Mouse (Mus musculus): ENCODE measurements around the gene Pidd1.

Gene Pidd1

GRCm38 (mm10) chr7:141443828-141444237 lies at the start of gene Pidd1:
TSS of gene Pidd1 (minus strand) at chr7:141444025.
- no peak for DNase-seq (ENCODE audit: low read depth, low spot score)

- DNase-seq (ENCODE audit: low read depth, low spot score): no peak
Measured at GRCm38 (mm10) chr7:141492738-141493137, 48.9 kb upstream of the Pidd1 start.

- no peak for DNase-seq (ENCODE audit: low read depth, low spot score)
Measured at GRCm38 (mm10) chr7:141491151-141491550, 47.3 kb upstream of the Pidd1 start.

- no peak for DNase-seq (ENCODE audit: low read depth, low spot score)
Measured at GRCm38 (mm10) chr7:141487141-141487540, 43.3 kb upstream of the Pidd1 start.

GRCm38 (mm10) chr7:141486239-141486638 lies 42.4 kb upstream of the Pidd1 start:
- no peak for DNase-seq (ENCODE audit: low read depth, low spot score)

- DNase-seq (ENCODE audit: low read depth, low spot score): no peak
Measured at GRCm38 (mm10) chr7:141485606-141486005, 41.8 kb upstream of the Pidd1 start.

GRCm38 (mm10) chr7:141485186-141485585 lies 41.4 kb upstream of the Pidd1 start:
- no peak for DNase-seq (ENCODE audit: low read depth, low spot score)

DNA sequence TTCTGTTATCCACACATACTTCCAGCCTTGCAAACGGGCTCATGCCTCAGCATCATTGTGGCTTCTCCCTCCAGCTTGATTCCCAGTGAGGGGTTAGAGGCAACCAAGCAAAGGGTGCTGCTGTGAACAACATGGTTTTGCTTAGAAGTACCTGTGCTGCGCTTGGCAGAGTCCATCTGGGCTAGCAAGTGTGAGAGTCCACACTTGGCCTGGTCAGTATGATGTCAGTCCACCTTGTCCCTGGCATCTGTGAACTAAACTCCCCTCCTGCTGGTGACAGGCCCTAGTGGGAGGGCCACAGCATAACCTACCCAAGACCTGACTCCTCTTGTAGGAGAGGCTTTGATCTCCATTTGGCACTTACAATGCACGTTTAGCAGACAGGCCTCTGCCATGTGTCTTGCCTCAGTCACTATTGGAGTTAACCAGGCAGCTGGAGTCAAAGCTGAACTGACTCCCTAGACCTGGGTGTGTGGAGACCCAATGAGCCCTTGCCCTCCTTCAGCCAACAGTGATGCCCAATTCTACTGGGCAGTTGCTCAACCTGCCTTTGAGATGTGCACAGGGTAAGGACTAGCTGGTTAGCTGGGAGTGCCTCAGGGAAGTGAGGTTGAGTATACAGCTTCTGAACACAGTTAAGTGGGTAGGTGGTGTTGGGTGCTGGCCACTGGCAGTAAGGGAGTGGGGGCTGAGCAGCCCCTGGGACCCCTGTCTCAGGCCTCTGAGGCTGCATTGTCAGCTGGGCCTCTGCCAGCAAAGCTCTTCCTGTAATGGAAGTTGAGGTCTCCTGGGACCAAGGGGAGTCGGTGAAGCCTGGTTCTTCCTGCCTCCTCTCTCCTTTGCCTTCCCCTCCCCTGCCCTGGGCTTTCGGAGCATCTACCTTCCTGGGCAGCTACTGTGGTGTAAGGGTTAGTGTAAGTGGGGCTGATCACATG lies 40.6 kb upstream of the Pidd1 start:
- no peak for DNase-seq (ENCODE audit: low read depth, low spot score)

DNA sequence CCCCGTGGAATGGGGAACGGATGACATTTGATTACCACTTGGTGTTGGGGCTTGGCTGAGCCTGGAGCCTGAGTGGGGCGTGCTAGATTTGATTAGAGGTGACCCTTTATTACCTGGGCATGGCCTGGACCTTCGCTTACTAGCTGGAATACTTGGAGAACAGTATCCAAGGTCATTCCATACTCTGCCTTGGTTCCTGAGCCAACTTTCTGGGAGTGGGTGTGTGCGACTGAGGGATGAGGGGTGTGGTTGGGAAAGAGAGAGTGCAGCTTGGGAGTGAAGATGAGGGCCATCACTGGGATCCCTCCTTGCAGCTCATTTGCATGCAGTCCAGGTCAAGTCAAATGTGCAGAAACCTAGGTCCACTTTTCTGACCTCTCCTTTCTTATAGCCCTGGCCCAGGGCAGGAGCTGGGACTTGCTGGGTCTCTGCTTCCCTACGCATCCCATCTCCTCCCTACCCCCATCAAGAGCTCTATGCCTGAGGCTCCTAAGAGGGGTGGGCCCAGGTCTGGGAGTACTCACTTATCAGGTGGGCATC lies 39.4 kb upstream of the Pidd1 start:
- DNase-seq (ENCODE audit: low read depth, low spot score): no peak

GRCm38 (mm10) chr7:141482531-141483024 lies 38.8 kb upstream of the Pidd1 start:
- no peak for DNase-seq (ENCODE audit: low read depth, low spot score)

GRCm38 (mm10) chr7:141481498-141482401 lies 37.9 kb upstream of the Pidd1 start:
- no peak for DNase-seq (ENCODE audit: low read depth, low spot score)

DNA sequence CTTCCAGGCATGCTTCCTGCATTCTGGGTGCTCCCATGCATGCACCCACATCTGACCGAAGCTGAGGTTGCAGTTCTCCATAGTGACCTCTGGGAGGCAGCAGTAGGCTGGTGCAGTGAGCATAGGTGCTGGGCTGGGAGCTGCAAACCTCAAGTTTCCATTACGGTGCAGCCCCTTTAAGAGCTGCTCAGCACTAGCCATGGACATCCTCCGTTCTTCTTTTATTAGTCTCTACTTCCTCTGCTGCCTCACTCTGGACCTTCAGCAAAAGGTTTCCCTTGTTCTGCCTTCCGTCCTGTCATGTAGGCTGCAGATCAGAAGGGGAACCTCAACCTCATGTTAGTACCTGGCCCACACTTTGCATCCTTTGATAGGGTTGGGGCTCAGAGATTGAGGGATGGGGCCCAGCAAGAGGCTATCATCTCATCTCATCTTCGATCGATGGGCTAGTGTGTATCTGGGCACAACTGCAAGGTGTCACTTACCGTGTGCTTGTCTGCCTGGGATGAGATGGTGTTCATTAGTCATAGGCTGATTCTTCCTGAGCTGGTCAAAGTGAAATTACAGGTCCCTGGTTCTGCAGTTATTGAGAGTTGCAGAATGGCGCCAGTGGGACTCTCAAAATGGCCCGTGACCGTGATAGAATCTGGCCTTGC lies 37.1 kb upstream of the Pidd1 start:
- DNase-seq (ENCODE audit: low read depth, low spot score): peak; percentile 75

GRCm38 (mm10) chr7:141478270-141478748 lies 34.5 kb upstream of the Pidd1 start:
- no peak for DNase-seq (ENCODE audit: low read depth, low spot score)

GRCm38 (mm10) chr7:141477578-141478269 lies 33.9 kb upstream of the Pidd1 start:
- no peak for DNase-seq (ENCODE audit: low read depth, low spot score)

DNA sequence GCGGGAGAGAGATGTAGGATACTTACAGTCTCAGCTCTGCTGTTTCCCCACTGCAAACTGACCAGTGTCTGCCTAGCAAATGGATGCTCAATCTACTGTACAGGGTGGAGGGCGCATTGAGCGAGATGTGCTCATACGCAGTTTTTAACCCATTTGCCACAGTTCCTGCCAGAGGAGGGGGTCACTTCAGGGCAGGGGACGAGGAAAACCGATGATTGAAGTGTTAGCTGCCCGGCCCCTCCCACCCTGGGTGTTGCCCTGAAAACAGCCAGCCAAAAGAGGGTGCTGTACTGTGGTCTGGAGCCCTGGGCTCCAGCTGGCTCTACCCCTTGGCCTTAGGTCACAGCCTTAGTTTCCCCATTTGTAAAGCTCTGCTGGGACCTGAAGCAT lies 33.2 kb upstream of the Pidd1 start:
- no peak for DNase-seq (ENCODE audit: low read depth, low spot score)

DNA sequence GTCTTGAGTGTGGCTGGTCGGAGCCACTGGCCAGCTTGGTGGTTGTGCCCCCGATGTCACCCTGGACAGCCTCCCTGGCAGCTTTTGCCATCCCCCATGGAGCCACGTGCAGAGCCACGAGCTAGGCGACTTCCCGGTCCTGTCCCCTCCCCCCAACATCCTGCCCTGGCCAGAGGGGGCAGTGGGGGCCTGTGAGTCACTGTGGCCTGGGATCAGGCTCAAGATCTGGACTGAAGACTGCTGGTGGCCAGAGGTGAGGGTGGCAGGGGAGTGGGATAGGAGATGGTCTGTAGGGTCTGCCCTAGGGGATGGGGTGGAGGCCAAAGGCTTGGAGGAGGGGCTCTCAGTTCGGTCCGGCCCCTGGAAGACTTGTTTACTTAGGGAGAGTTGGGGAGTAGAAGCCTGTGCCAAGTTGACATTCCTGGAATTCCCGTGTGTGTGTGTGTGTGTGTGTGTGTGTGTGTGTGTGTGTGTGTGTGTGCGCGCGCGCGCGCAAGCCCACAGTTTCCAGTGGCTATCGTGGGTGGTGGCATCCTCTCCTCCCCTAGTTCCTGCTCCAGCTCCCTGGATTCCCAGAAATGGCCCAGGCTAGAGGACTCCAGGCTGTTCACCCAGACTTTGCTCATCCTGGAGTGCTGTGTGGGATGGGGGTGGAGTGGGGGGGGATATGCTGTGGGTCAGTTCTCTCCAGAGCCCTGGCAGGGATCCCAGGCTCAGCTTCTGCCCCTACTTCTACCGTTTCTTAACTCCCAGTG lies 32.6 kb upstream of the Pidd1 start:
- DNase-seq (ENCODE audit: low read depth, low spot score): peak; percentile 89

- DNase-seq (ENCODE audit: low read depth, low spot score): no peak
Measured at GRCm38 (mm10) chr7:141475805-141476158, 32.0 kb upstream of the Pidd1 start.

GRCm38 (mm10) chr7:141475011-141475804 lies 31.4 kb upstream of the Pidd1 start, which contains the start of the genes Polr2l and Tspan4:
TSS of gene Polr2l (minus strand) at chr7:141475132.
TSS of gene Tspan4 (plus strand) at chr7:141475240.
- peak; percentile 72 for DNase-seq (ENCODE audit: low read depth, low spot score)

GRCm38 (mm10) chr7:141474160-141474559 lies 30.3 kb upstream of the Pidd1 start:
- DNase-seq (ENCODE audit: low read depth, low spot score): no peak

All from skeletal muscle tissue, adult 2 months (tissue).